Mouse (Mus musculus) bone marrow, adult 2 months (tissue): ENCODE results near the gene Cfdp1.

Source experiments
- CTCF ChIP-seq: fragments of 200-500 bp; IDR thresholded peaks from 2 replicates; pipeline ENCODE4 v1.5.1; 2011; ENCODE audit warnings: low read length, control low read depth; ENCODE audit not compliant: control insufficient read depth, insufficient read depth
- POLR2A ChIP-seq: fragments of 200-500 bp; IDR thresholded peaks from 2 replicates; pipeline ENCODE4 v1.6.1; 2011; ENCODE audit warnings: low read depth, mild to moderate bottlenecking, control low read depth, low read length, borderline replicate concordance; ENCODE audit not compliant: control insufficient read depth

GRCm38 (mm10) chr8:111734244-111734960 lies 119.7 kb downstream of the Cfdp1 start:
- TF ChIP-seq POLR2A (no peak), CTCF (no peak)
